Mouse (Mus musculus) CH12.LX (cell line): ENCODE data around the gene Pdss2. TPM values are rescaled to one million over a fixed set of nuclear protein-coding genes. Genes with fewer than 3 reads are reported as not detected.

Experiments
- DNase-seq: peaks from one replicate; pipeline ENCODE4 v3.0.0-alpha.2; 2013; ENCODE audit errors: extremely low read depth
- H3K27ac ChIP-seq: 2 replicates; pipeline ENCODE4 v1.5.1; 2012; ENCODE audit warnings: low read depth, mild to moderate bottlenecking, control low read depth, moderate library complexity; ENCODE audit not compliant: insufficient read depth
- H3K27me3 ChIP-seq: replicated peaks from 2 replicates; pipeline ENCODE3; 2012; ENCODE audit warnings: inconsistent platforms
- H3K36me3 ChIP-seq, 2 experiments: replicated peaks in 1 of 2; 2 replicates each; pipeline versions ENCODE3 to v1.6.1; 2012; ENCODE audit warnings: inconsistent platforms in 1 of 2, low read length in 1 of 2, mild to moderate bottlenecking in 1 of 2, mixed read lengths in 1 of 2, moderate library complexity in 1 of 2; ENCODE audit not compliant: control insufficient read depth in 1 of 2, insufficient read depth in 1 of 2
- H3K4me1 ChIP-seq, 2 experiments: 2 replicates each; pipeline ENCODE4 v1.6.1; 2012; ENCODE audit warnings: inconsistent platforms in 1 of 2, moderate library complexity in 1 of 2; ENCODE audit not compliant: insufficient read depth in 2 of 2, control insufficient read depth in 1 of 2
- H3K4me2 ChIP-seq: 2 replicates; pipeline ENCODE4 v1.6.1; 2012; ENCODE audit warnings: low read depth, mild to moderate bottlenecking, control low read depth; ENCODE audit not compliant: poor library complexity, insufficient read depth, severe bottlenecking
- H3K4me3 ChIP-seq, 3 experiments: fragments of 150-350 bp in 1 of 3; sonication (generic) in 1 of 3; replicated peaks in 1 of 3; 2 replicates each; pipeline versions ENCODE3 to v1.5.1; 2011 to 2012; ENCODE audit warnings: low read depth in 2 of 3, low read length in 2 of 3, mild to moderate bottlenecking in 2 of 3, moderate library complexity in 2 of 3, control low read depth in 1 of 3, improper control_type of control experiment in 1 of 3, inconsistent platforms in 1 of 3, mixed read lengths in 1 of 3; ENCODE audit not compliant: poor library complexity in 1 of 3
- H3K79me2 ChIP-seq: replicated peaks from 2 replicates; pipeline ENCODE4 v1.6.1; 2012; ENCODE audit warnings: mild to moderate bottlenecking, moderate library complexity; ENCODE audit not compliant: control insufficient read depth, poor library complexity, insufficient read depth, severe bottlenecking; ENCODE audit errors: extremely low read depth
- H3K9ac ChIP-seq: 2 replicates; pipeline ENCODE4 v1.6.1; 2012; ENCODE audit warnings: low read depth, mild to moderate bottlenecking, control low read depth, moderate library complexity; ENCODE audit not compliant: insufficient read depth
- H3K9me3 ChIP-seq: replicated peaks from 2 replicates; pipeline ENCODE3; 2012; ENCODE audit warnings: low read length, inconsistent platforms, mixed read lengths
- CHD1 ChIP-seq: IDR thresholded peaks from 2 replicates; pipeline ENCODE4 v1.6.1; 2012; ENCODE audit warnings: low read depth, low read length, improper control_type of control experiment, inconsistent platforms
- CHD2 ChIP-seq: IDR thresholded peaks from 2 replicates; pipeline ENCODE4 v1.6.1; 2011; ENCODE audit warnings: low read length, improper control_type of control experiment
- CTCF ChIP-seq, 2 experiments: IDR thresholded peaks in 1 of 2; conservative IDR thresholded peaks in 1 of 2; 2 replicates each; pipeline ENCODE4 v1.5.1; 2011 to 2012; ENCODE audit warnings: low read depth in 2 of 2, low read length in 2 of 2, improper control_type of control experiment in 1 of 2, inconsistent platforms in 1 of 2, mild to moderate bottlenecking in 1 of 2, moderate library complexity in 1 of 2
- E2F4 ChIP-seq: IDR thresholded peaks from 2 replicates; pipeline ENCODE4 v1.6.1; 2011; ENCODE audit warnings: low read depth, low read length, improper control_type of control experiment; ENCODE audit not compliant: insufficient replicate concordance
- GABPA ChIP-seq: IDR thresholded peaks from 2 replicates; pipeline ENCODE4 v1.6.1; 2012; ENCODE audit warnings: low read depth, low read length, improper control_type of control experiment, inconsistent platforms; ENCODE audit not compliant: insufficient replicate concordance
- IRF4 ChIP-seq: IDR thresholded peaks from 2 replicates; pipeline ENCODE4 v1.6.1; 2014; ENCODE audit warnings: low read depth, mild to moderate bottlenecking, inconsistent platforms, low read length, improper control_type of control experiment
- JUND ChIP-seq: conservative IDR thresholded peaks from 2 replicates; pipeline ENCODE4 v1.6.1; 2011; ENCODE audit warnings: low read depth, low read length, improper control_type of control experiment
- KAT2A ChIP-seq: IDR thresholded peaks from 2 replicates; pipeline ENCODE4 v1.6.1; 2012; ENCODE audit warnings: low read length, improper control_type of control experiment, inconsistent platforms; ENCODE audit not compliant: insufficient replicate concordance
- MAFK ChIP-seq: IDR thresholded peaks from 2 replicates; pipeline ENCODE4 v1.6.1; 2011; ENCODE audit warnings: low read length, improper control_type of control experiment; ENCODE audit not compliant: insufficient replicate concordance
- MAX ChIP-seq: IDR thresholded peaks from 2 replicates; pipeline ENCODE4 v1.6.1; 2011; ENCODE audit warnings: low read length, improper control_type of control experiment
- MAZ ChIP-seq: IDR thresholded peaks from 2 replicates; pipeline ENCODE4 v1.6.1; 2012; ENCODE audit warnings: low read depth, mild to moderate bottlenecking, inconsistent platforms, low read length, improper control_type of control experiment, moderate library complexity
- MEF2A ChIP-seq: IDR thresholded peaks from 2 replicates; pipeline ENCODE4 v1.6.1; 2014; ENCODE audit warnings: low read depth, mild to moderate bottlenecking, inconsistent platforms, low read length, improper control_type of control experiment, borderline replicate concordance
- MYC ChIP-seq: IDR thresholded peaks from 2 replicates; pipeline ENCODE4 v1.6.1; 2011; ENCODE audit warnings: low read depth, mild to moderate bottlenecking, improper control_type of control experiment, low read length
- NRF1 ChIP-seq: IDR thresholded peaks from 2 replicates; pipeline ENCODE4 v1.6.1; 2014; ENCODE audit warnings: low read depth, mild to moderate bottlenecking, inconsistent platforms, low read length, improper control_type of control experiment, moderate library complexity
- POLR2A ChIP-seq: IDR thresholded peaks from 2 replicates; pipeline ENCODE4 v1.6.1; 2011; ENCODE audit warnings: low read depth, mild to moderate bottlenecking, improper control_type of control experiment, low read length
- POLR2AphosphoS2 ChIP-seq: IDR thresholded peaks from 2 replicates; pipeline ENCODE4 v1.6.1; 2011; ENCODE audit warnings: low read depth, low read length, improper control_type of control experiment
- RAD21 ChIP-seq: IDR thresholded peaks from 2 replicates; pipeline ENCODE4 v1.6.1; 2011; ENCODE audit warnings: low read depth, mild to moderate bottlenecking, low read length, improper control_type of control experiment, moderate library complexity
- RCOR1 ChIP-seq: conservative IDR thresholded peaks from 2 replicates; pipeline ENCODE4 v1.6.1; 2012; ENCODE audit warnings: low read depth, mild to moderate bottlenecking, inconsistent platforms, low read length, improper control_type of control experiment
- SMC3 ChIP-seq: IDR thresholded peaks from 2 replicates; pipeline ENCODE4 v1.6.1; 2011; ENCODE audit warnings: low read depth, low read length, improper control_type of control experiment
- TBP ChIP-seq: conservative IDR thresholded peaks from 2 replicates; pipeline ENCODE4 v1.6.1; 2011; ENCODE audit warnings: low read depth, low read length, improper control_type of control experiment
- TCF12 ChIP-seq: IDR thresholded peaks from 2 replicates; pipeline ENCODE4 v1.6.1; 2014; ENCODE audit warnings: low read depth, mild to moderate bottlenecking, inconsistent platforms, low read length, improper control_type of control experiment
- UBTF ChIP-seq: IDR thresholded peaks from 2 replicates; pipeline ENCODE4 v1.6.1; 2012; ENCODE audit warnings: low read depth, mild to moderate bottlenecking, inconsistent platforms, low read length, improper control_type of control experiment, moderate library complexity
- USF1 ChIP-seq: IDR thresholded peaks from 2 replicates; pipeline ENCODE4 v1.6.1; 2014; ENCODE audit warnings: low read depth, mild to moderate bottlenecking, inconsistent platforms, low read length, improper control_type of control experiment
- ZKSCAN1 ChIP-seq: IDR thresholded peaks from 2 replicates; pipeline ENCODE4 v1.6.1; 2012; ENCODE audit warnings: low read depth, inconsistent platforms, low read length, improper control_type of control experiment, borderline replicate concordance
- ZMIZ1 ChIP-seq: IDR thresholded peaks from 2 replicates; pipeline ENCODE4 v1.6.1; 2012; ENCODE audit warnings: low read depth, mild to moderate bottlenecking, inconsistent platforms, low read length, improper control_type of control experiment
- ZNF384 ChIP-seq: IDR thresholded peaks from 2 replicates; pipeline ENCODE4 v1.6.1; 2012; ENCODE audit warnings: low read depth, low read length, improper control_type of control experiment, inconsistent platforms
- dilution Hi-C: fragments of 300-500 bp; cut with MboI; formaldehyde crosslinking; loops from 2 replicates; pipeline ENCODE4 v1.14.3; 2020; ENCODE audit warnings: low sequenced_read_pairs; ENCODE audit not compliant: extremely low pct_unique_long_range_greater_than_20kb, extremely low pct_ligation_motif_present
- in situ Hi-C: fragments of 300-500 bp; cut with MboI; formaldehyde crosslinking; loops from 3 replicates; pipeline ENCODE4 v1.14.3; 2019; ENCODE audit warnings: low sequenced_read_pairs, low pct_ligation_motif_present, low pct_unique_long_range_greater_than_20kb, mixed read lengths
- polyA plus RNA-seq: library from polyadenylated mRNA; unstranded; fragments of >175 nt; gene quantifications from 2 replicates; pipeline ENCODE4 v1.2.1, GENCODE M21; 2012; ENCODE audit warnings: low read depth; ENCODE audit not compliant: insufficient read length
- total RNA-seq, 2 experiments: library from RNA; depleted of rRNA; stranded (reverse); fragments of 300-350 nt in 1 of 2; fragments of >200 nt in 1 of 2; gene quantifications; 2 replicates each; pipeline ENCODE4 v1.2.3; 2012 to 2014

The Pdss2 gene
- total and polyA plus RNA-seq, 3 experiments: 11.1 to 17.9 (median 14.3) TPM

- dilution Hi-C loops (no loop called here), in situ Hi-C loops (no loop called here)
- no peak for TF ChIP-seq CHD1
- no peak for TF ChIP-seq POLR2AphosphoS2
- TF ChIP-seq RCOR1: no peak
- TF ChIP-seq SMC3: no peak
- TF ChIP-seq ZMIZ1: no peak
- TF ChIP-seq NRF1: no peak
- no peak for TF ChIP-seq TCF12
- no peak for TF ChIP-seq MAX
- no peak for TF ChIP-seq MEF2A
- no peak for TF ChIP-seq KAT2A
- TF ChIP-seq TBP: no peak
- TF ChIP-seq CHD2: no peak
- no peak for TF ChIP-seq RAD21
- TF ChIP-seq IRF4: no peak
- TF ChIP-seq ZKSCAN1: no peak
- no peak for TF ChIP-seq CTCF (conservative IDR thresholded peaks at IDR 0.05 in 1 of 2, IDR thresholded peaks at IDR 0.05 in 1 of 2; ENCODE audit: low read depth in 2 of 2, low read length in 2 of 2)
- TF ChIP-seq JUND: no peak
- TF ChIP-seq USF1: no peak
- Histone ChIP-seq H3K36me3 (no peaks in the 10 kb centered on the region), H3K4me3 (no peak overlapping the region), H3K4me1 (no peaks in the 10 kb centered on the region), H3K9me3 (peaks cover 6% of the 10 kb centered on the region), H3K9ac (no peak overlapping the region), H3K27me3 (no peaks in the 10 kb centered on the region), H3K4me2 (no peak overlapping the region), H3K79me2 (no peaks in the 10 kb centered on the region), H3K27ac (no peak overlapping the region)
- DNase-seq: no peak
Observed at GRCm38 (mm10) chr10:43172066-43172465, 49.2 kb upstream of the Pdss2 start.

GRCm38 (mm10) chr10:43172554-43172953 is 48.7 kb upstream of the Pdss2 start:
- Histone ChIP-seq H3K9me3 (peaks cover 6% of the 10 kb centered on the region), H3K4me2 (no peak overlapping the region)

More at GRCm38 (mm10) chr10:43172554-43172953, 48.7 kb upstream of the Pdss2 start:
- dilution Hi-C loops: no loop called here
- Histone ChIP-seq H3K9ac (no peak overlapping the region), H3K36me3 (no peaks in the 10 kb centered on the region), H3K4me1 (no peaks in the 10 kb centered on the region), H3K4me3 (no peak overlapping the region), H3K79me2 (no peaks in the 10 kb centered on the region), H3K27me3 (no peaks in the 10 kb centered on the region), H3K27ac (no peak overlapping the region)
- DNase-seq: no peak
- TF ChIP-seq POLR2A: no peak
- TF ChIP-seq IRF4: no peak
- no peak for TF ChIP-seq ZMIZ1
- TF ChIP-seq E2F4: no peak
- TF ChIP-seq RAD21: no peak
- no peak for TF ChIP-seq CTCF (conservative IDR thresholded peaks at IDR 0.05 in 1 of 2, IDR thresholded peaks at IDR 0.05 in 1 of 2; ENCODE audit: low read depth in 2 of 2, low read length in 2 of 2)
- no peak for TF ChIP-seq GABPA
- no peak for TF ChIP-seq RCOR1
- TF ChIP-seq MAX: no peak
- TF ChIP-seq MYC: no peak
- TF ChIP-seq MAFK: no peak
- TF ChIP-seq NRF1: no peak
- TF ChIP-seq CHD2: no peak
- TF ChIP-seq ZNF384: no peak
- no peak for TF ChIP-seq MEF2A
- no peak for TF ChIP-seq MAZ
- no peak for TF ChIP-seq TCF12
- TF ChIP-seq UBTF: no peak
- in situ Hi-C loops: no loop called here
